Mouse (Mus musculus) hindbrain, embryonic 15.5 days (tissue): ENCODE data around the gene P4ha2. TPM values are rescaled to one million over a fixed set of nuclear protein-coding genes. Genes with fewer than 3 reads are reported as not detected.
"Not testable (repeated sequence)": the region's sequence is repeated elsewhere in the genome, so short reads cannot be mapped to it uniquely, and the experiment has no call there.

Experiments
- ATAC-seq: fragments of 200-750 bp; cut with Nextera tagmentation; 2 replicates; pipeline ENCODE4 v1.8.0; 2017; ENCODE audit warnings: low read depth, moderate number of reproducible peaks, moderate TSS enrichment; ENCODE audit not compliant: low FRiP score
- H3K27ac ChIP-seq: fragments of 300-500 bp; sonication (generic); replicated peaks from 2 replicates; pipeline ENCODE4 v1.5.1; 2015; ENCODE audit warnings: mild to moderate bottlenecking, inconsistent platforms
- H3K27me3 ChIP-seq: fragments of 300-500 bp; sonication (generic); 2 replicates; pipeline ENCODE4 v1.6.1; 2015; ENCODE audit warnings: control low read depth, inconsistent platforms
- H3K36me3 ChIP-seq: fragments of 300-500 bp; sonication (generic); 2 replicates; pipeline ENCODE4 v1.6.1; 2015; ENCODE audit warnings: control low read depth, inconsistent platforms
- H3K4me1 ChIP-seq: fragments of 300-500 bp; sonication (generic); replicated peaks from 2 replicates; pipeline ENCODE4 v1.6.1; 2015; ENCODE audit warnings: control low read depth, inconsistent platforms
- H3K4me2 ChIP-seq: fragments of 300-500 bp; sonication (generic); 2 replicates; pipeline ENCODE4 v1.6.1; 2015; ENCODE audit warnings: moderate library complexity, mild to moderate bottlenecking, inconsistent platforms
- H3K4me3 ChIP-seq: fragments of 300-500 bp; sonication (generic); 2 replicates; pipeline ENCODE4 v1.5.1; 2015; ENCODE audit warnings: mild to moderate bottlenecking, inconsistent platforms
- H3K9ac ChIP-seq: fragments of 300-500 bp; sonication (generic); 2 replicates; pipeline ENCODE4 v1.6.1; 2015; ENCODE audit warnings: inconsistent platforms
- H3K9me3 ChIP-seq: fragments of 300-500 bp; sonication (generic); 2 replicates; pipeline ENCODE4 v1.6.1; 2016; ENCODE audit warnings: control low read depth, inconsistent platforms
- WGBS: fragments of 180-500 bp; shearing (Covaris S2); methylation state at CpG from one replicate; pipeline ENCODE4 v1.1.7; 2015; 5-methylcytosine and 5-hydroxymethylcytosine counted together
- polyA plus RNA-seq: library from polyadenylated mRNA; unstranded; fragments of >200 nt; fragmentation: Nextera tagmentation; extraction: Ambion mirVana; gene quantifications from 2 replicates; pipeline ENCODE4 v1.2.1, GENCODE M21; 2015

P4ha2 gene
- polyA plus RNA-seq, 1 experiment from 2014 or later = 9.2 TPM

- WGBS = 73% methylated on average over 18 of the region's 18 CpGs
- H3K9me3 ChIP-seq = no peaks in the 10 kb centered on the region
Measured at GRCm38 (mm10) chr11:54125982-54126648, 26.2 kb downstream of the P4ha2 start.

DNA sequence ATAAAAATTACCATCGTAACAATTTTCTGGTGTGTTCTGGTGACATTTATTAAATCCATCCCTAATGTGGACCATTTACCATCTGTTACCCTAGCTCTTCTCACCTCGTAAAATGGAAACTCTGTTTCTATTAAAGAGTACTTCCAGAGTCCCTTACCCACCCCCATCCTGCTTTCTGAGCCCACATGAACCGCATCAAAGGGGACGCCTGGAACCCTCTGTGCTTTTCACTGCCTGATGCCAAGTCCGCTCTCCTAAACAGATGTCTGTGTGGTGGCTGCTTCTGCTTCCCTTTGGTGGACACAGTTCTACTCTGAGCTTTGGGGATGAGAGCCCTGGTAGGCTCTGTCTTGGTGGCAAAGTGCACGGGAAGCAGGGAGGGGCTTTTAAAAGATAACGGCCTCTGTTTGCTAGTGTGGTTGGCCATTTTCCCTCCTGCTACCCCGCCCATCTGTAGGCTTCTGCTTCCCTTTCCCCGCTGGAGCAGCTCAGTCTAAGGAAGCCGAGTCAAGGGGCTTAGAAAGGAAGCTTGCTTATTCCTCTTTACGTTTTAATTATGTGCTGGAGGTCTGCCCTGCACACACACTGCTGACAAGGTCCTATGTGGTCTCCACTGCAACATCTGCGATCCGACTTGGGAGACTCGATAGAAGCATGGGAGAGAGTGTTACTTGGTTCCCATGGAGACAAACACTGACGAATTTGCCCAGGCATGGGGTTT, 26.9 kb downstream of the P4ha2 start:
- Histone ChIP-seq H3K4me3 (no peak overlapping the region), H3K36me3 (no peaks in the 10 kb centered on the region), H3K9me3 (no peaks in the 10 kb centered on the region), H3K9ac (no peak overlapping the region), H3K4me1 (peaks cover 24% of the 10 kb centered on the region), H3K27me3 (no peaks in the 10 kb centered on the region), H3K4me2 (peak overlapping the region; percentile 16; the same call in 1 of the 2 replicates), H3K27ac (no peak overlapping the region; the same call in 1 of the 2 replicates)
- WGBS = 36% methylated on average over 15 of the region's 15 CpGs
- ATAC-seq = no peak

More at GRCm38 (mm10) chr11:54125982-54126648, 26.2 kb downstream of the P4ha2 start:
- H3K27ac ChIP-seq = no peak overlapping the region
- ATAC-seq = no peak
- peaks cover 24% of the 10 kb centered on the region for H3K4me1 ChIP-seq
- no peak overlapping the region for H3K4me2 ChIP-seq
- no peaks in the 10 kb centered on the region for H3K27me3 ChIP-seq
- no peak overlapping the region for H3K4me3 ChIP-seq
- no peaks in the 10 kb centered on the region for H3K36me3 ChIP-seq
- no peak overlapping the region for H3K9ac ChIP-seq

GRCm38 (mm10) chr11:54127397-54127796, 27.5 kb downstream of the P4ha2 start:
- Histone ChIP-seq H3K4me3 (no peak overlapping the region), H3K27ac (no peak overlapping the region), H3K9ac (no peak overlapping the region), H3K27me3 (no peaks in the 10 kb centered on the region), H3K9me3 (no peaks in the 10 kb centered on the region), H3K36me3 (no peaks in the 10 kb centered on the region), H3K4me1 (peaks cover 21% of the 10 kb centered on the region), H3K4me2 (no peak overlapping the region)
- ATAC-seq = no peak
- WGBS = 70% methylated on average over 2 of the region's 2 CpGs

DNA sequence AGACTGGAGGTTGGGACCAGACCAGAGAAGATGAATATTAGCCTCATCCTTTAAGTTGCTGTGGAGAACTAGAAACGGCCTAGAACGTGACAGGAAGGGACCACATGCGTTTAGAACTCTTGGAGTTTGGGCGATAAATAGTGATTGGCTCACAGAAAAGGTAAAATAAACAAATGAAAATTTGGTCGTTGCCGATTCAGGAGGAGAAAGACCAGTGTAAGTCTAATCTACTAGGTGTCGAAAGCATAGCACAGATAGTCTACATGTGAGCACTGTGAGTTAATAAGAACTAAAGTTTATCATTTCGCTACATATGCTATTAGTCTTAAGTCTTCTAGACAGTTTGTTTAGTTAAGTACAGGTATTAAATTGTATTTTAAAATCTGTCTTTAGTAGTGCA, 30.1 kb downstream of the P4ha2 start:
- Histone ChIP-seq H3K27ac (no peak overlapping the region), H3K4me2 (no peak overlapping the region), H3K4me3 (no peak overlapping the region), H3K9me3 (no peaks in the 10 kb centered on the region), H3K27me3 (no peaks in the 10 kb centered on the region), H3K9ac (no peak overlapping the region), H3K4me1 (peaks cover 10% of the 10 kb centered on the region), H3K36me3 (no peaks in the 10 kb centered on the region)
- ATAC-seq = no peak
- WGBS = 96% methylated on average over 8 of the region's 8 CpGs

- Histone ChIP-seq H3K27me3 (no peaks in the 10 kb centered on the region), H3K9ac (no peak overlapping the region), H3K4me1 (peaks cover 10% of the 10 kb centered on the region), H3K4me3 (no peak overlapping the region), H3K36me3 (no peaks in the 10 kb centered on the region), H3K27ac (no peak overlapping the region), H3K4me2 (no peak overlapping the region), H3K9me3 (no peaks in the 10 kb centered on the region)
- WGBS = 79% methylated on average over 6 of the region's 6 CpGs
- no peak for ATAC-seq
Measured at GRCm38 (mm10) chr11:54130721-54131120, 30.8 kb downstream of the P4ha2 start.

DNA sequence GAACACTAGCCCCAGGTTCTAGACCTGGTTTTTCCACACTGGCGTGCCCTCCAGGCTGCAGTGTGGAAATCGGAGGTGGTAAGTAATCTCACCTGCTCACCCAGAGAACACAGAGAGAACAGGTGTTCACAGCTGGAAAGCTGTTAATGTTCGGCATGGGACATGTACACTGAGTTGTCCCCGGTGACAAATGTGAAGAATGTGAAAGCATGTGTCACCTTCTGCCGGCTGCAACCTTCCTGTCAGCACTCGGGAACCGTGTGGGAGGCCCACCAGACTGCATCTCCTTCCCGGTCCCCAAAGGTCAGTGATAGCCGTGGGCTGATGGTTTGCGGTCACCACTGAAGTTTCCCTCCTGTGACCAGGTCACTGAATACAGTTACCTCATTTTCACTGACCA, 32.4 kb downstream of the P4ha2 start:
- Histone ChIP-seq H3K4me3 (no peak overlapping the region), H3K9me3 (no peaks in the 10 kb centered on the region), H3K36me3 (no peaks in the 10 kb centered on the region), H3K4me1 (no peaks in the 10 kb centered on the region), H3K4me2 (no peak overlapping the region), H3K27ac (no peak overlapping the region), H3K27me3 (no peaks in the 10 kb centered on the region), H3K9ac (no peak overlapping the region)
- 84% methylated on average over 10 of the region's 10 CpGs for WGBS
- ATAC-seq = no peak

GRCm38 (mm10) chr11:54134905-54135304, 35.0 kb downstream of the P4ha2 start:
- H3K27me3 ChIP-seq = no peaks in the 10 kb centered on the region
- WGBS = 82% methylated on average over 6 of the region's 6 CpGs
- ATAC-seq = no peak

GRCm38 (mm10) chr11:54140159-54140558, 40.3 kb downstream of the P4ha2 start:
- not testable (repeated sequence) for H3K27me3 ChIP-seq, H3K27ac ChIP-seq, ATAC-seq, H3K9me3 ChIP-seq, H3K4me3 ChIP-seq, H3K4me1 ChIP-seq, H3K36me3 ChIP-seq, H3K9ac ChIP-seq, H3K4me2 ChIP-seq
- 48% methylated on average over 2 of the region's 2 CpGs for WGBS

More at GRCm38 (mm10) chr11:54134905-54135304, 35.0 kb downstream of the P4ha2 start:
- H3K4me1 ChIP-seq = no peaks in the 10 kb centered on the region
- no peak overlapping the region for H3K4me3 ChIP-seq
- no peaks in the 10 kb centered on the region for H3K9me3 ChIP-seq
- H3K27ac ChIP-seq = no peak overlapping the region
- no peak overlapping the region for H3K9ac ChIP-seq
- no peaks in the 10 kb centered on the region for H3K36me3 ChIP-seq
- no peak overlapping the region for H3K4me2 ChIP-seq

DNA sequence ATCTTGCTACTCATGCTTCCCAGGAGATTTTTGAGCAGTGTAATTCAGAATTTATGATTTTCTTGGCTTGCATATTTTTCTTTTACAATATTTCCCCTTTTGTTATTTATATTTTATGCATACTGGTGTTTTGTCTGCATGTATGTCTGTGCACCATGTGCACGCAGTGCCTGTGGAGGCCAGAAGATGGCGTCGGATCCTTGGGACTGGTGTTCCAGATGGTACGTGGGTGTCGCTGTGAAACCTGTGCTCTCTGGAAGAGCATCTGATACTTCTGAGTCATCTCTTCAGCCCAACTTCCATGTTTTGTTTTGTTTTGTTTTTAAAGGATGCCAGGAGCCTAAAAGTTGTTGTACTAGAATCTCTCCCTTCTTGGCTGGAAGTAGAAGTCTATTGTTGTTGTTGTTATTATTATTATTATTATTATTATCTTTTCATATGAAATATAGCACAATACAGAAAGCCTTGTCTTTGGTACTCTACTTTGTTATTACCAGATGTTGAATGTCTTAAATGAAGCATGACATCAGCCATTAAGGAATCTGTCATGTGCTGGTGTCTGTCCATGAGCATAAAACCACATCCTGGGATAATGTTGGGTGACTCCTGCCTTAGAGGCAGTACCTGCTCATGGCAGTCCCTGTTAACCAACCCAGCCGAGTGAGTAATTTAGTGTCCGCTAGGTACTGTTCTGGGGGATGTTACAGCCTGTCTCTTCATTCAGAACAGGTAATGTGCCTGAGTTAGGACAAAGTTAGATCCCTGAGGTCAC, 41.5 kb downstream of the P4ha2 start:
- no peaks in the 10 kb centered on the region for H3K27me3 ChIP-seq
- no peaks in the 10 kb centered on the region for H3K4me1 ChIP-seq
- no peak overlapping the region for H3K4me3 ChIP-seq
- H3K9ac ChIP-seq = no peak overlapping the region
- no peaks in the 10 kb centered on the region for H3K36me3 ChIP-seq
- WGBS = 87% methylated on average over 7 of the region's 7 CpGs
- no peak for ATAC-seq
- H3K9me3 ChIP-seq = no peaks in the 10 kb centered on the region
- H3K4me2 ChIP-seq = no peak overlapping the region
- no peak overlapping the region for H3K27ac ChIP-seq

DNA sequence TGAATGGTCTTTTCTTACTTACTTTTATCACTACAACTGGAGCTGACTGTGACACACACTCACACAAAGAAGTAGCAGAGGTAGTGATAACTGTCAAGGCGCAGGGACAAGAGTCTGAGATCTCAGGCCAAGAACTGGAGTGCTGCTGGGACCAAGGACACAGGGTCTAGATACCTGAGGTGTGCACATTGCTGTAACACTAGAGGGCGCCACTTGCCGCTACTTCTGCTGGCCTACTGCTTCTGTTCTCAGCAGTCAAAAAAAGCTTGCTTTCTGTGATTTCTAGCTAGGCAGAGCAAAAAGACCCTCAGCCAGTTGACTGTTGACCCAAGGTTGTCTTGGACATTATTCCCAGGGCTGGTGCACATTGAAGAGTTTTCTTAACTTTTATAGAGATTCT, 45.0 kb downstream of the P4ha2 start:
- no peak overlapping the region for H3K4me3 ChIP-seq
- H3K9me3 ChIP-seq = no peaks in the 10 kb centered on the region
- H3K4me2 ChIP-seq = no peak overlapping the region
- no peak for ATAC-seq
- H3K27ac ChIP-seq = no peak overlapping the region
- no peaks in the 10 kb centered on the region for H3K36me3 ChIP-seq
- H3K27me3 ChIP-seq = no peaks in the 10 kb centered on the region
- no peaks in the 10 kb centered on the region for H3K4me1 ChIP-seq
- 32% methylated on average over 3 of the region's 3 CpGs for WGBS
- H3K9ac ChIP-seq = no peak overlapping the region

DNA sequence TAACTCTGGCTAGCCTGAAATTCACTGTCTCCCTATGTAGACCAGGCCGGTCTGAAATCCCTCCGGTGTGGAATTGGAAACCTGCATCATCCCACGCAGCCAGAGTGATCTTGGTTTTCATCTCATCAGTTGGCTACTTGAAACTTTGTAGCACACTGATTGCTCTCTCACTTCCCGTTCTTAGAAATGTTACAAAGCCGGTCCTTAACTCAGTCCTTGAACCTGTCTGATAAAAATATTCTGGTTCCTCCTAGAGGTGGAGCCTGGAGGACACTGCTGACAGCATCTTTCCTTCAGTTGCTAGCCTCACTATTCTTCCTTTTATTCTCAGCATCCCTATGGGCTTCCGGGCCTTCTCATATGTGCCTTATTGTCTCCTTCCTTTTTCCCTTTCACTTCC, 46.1 kb downstream of the P4ha2 start:
- Histone ChIP-seq H3K4me2 (no peak overlapping the region), H3K4me3 (no peak overlapping the region), H3K4me1 (no peaks in the 10 kb centered on the region), H3K9me3 (no peaks in the 10 kb centered on the region), H3K27ac (no peak overlapping the region), H3K9ac (no peak overlapping the region), H3K27me3 (no peaks in the 10 kb centered on the region), H3K36me3 (no peaks in the 10 kb centered on the region)
- no peak for ATAC-seq
- 76% methylated on average over 6 of the region's 6 CpGs for WGBS

GRCm38 (mm10) chr11:54149791-54150465, 50.0 kb downstream of the P4ha2 start:
- H3K36me3 ChIP-seq = no peaks in the 10 kb centered on the region
- no peak overlapping the region for H3K9ac ChIP-seq
- H3K27me3 ChIP-seq = no peaks in the 10 kb centered on the region
- no peak overlapping the region for H3K4me3 ChIP-seq
- ATAC-seq = no peak
- WGBS = 84% methylated on average over 3 of the region's 3 CpGs
- no peak overlapping the region for H3K4me2 ChIP-seq
- no peaks in the 10 kb centered on the region for H3K9me3 ChIP-seq
- no peak overlapping the region for H3K27ac ChIP-seq
- H3K4me1 ChIP-seq = no peaks in the 10 kb centered on the region
